Mouse (Mus musculus) retina, adult 2 months (tissue): ENCODE results near the gene Fam207a.

Experiments used
- DNase-seq: peaks from one replicate; pipeline ENCODE4 v3.0.0-alpha.2; 2012; ENCODE audit warnings: low read depth, low spot score

Gene Fam207a

GRCm38 (mm10) chr10:77502967-77503922 lies 12.3 kb downstream of the Fam207a start:
- no peak for DNase-seq

GRCm38 (mm10) chr10:77500636-77501035 lies 14.9 kb downstream of the Fam207a start:
- DNase-seq = no peak

- DNase-seq = no peak
Observed at GRCm38 (mm10) chr10:77498254-77498653, 17.3 kb downstream of the Fam207a start.

DNA sequence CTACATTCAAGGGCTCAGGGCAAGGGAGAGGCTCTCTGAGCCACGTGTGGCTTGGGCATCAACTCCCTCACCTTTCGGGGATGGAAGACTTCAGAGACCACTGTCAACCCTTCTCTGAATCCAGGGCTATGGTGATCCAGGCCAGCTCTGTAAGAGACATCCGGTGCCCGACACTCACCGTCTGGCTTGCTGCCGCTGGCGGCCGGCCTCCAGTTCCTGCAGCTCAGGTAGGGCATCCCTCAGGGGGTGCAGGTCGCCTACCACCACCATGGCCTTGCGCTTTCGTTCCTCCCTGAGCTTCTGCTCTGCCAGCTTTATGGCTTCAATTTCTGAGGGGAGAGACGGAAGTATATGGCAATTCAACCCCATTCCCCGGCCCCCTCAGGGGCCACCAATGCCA lies 18.4 kb downstream of the Fam207a start:
- DNase-seq = no peak

- no peak for DNase-seq
Observed at GRCm38 (mm10) chr10:77492885-77493284, 22.7 kb downstream of the Fam207a start.

DNA sequence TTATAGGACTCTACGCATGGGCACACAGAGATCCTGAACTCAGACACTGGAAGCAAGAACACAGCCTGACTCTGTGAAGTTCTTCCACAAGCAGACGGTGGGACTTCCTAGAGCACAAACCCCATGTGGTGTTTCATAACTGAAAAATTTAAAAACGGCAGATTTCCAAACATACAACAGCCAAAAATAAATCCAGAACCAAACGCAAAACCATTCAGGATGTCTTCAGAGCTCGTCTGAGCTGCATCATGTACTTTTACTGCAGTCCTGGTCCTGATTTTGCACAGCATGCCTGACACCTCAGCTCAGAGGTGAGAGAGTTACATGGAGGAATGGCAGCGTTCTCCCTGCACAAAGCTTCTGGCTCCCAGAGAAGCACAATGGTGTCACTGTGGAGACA lies 24.0 kb downstream of the Fam207a start:
- DNase-seq = no peak

GRCm38 (mm10) chr10:77488168-77488567 lies 27.4 kb downstream of the Fam207a start:
- no peak for DNase-seq

DNA sequence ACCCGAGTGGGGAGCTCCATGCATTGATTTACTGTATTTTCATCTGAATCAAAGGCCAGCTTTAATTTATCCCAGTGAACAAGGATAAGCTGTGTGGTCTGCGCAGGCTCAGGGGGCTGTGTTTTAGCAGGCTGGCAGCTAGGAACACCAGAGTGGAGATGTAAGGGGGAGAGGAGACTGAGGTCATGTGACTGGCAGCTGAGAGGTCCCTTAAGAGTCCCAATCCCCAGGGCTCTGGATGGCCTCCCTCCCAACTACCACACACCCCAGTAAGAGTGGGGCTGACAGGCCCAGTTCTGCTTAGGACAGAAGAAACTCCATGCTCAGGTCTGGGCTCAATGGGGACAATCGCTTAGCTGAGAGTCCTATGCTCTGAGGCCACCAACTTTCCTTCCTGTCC lies 29.8 kb downstream of the Fam207a start:
- DNase-seq = no peak

DNA sequence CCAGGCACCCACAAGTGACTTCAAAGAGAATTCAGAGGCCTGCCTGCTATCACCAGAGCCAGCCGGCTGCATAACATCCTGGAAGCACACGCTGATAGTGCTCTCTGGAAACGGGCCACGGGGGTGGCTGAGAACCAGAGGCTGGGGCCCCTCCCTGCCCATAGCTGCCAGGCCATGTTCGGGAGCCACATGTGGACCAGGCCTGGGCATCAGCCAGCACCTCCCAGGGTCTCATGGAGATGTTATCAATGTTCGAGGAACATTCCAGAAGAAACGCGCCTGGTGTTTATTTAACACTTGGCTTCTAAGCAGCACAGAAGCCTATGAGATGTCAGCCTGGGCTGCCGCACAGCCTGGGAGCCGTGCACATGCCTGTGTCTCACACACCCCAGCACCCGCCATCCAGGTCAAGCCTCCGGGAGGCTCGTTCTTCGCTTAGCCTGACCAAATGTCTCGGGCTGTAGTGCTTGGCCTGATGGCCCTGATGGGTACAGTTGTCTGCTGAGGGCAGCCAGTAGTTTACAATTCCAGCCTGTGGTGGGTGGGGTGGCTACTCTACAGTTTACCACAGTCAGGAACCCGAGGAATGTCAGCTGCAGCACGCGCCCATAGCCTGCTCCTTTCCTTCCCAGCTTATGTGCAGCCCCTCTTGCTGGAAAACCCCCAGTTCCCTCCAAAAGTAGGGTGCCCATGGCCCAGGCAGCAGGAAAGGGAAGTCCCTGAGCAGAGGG lies 31.2 kb downstream of the Fam207a start:
- no peak for DNase-seq

- DNase-seq = no peak
Observed at GRCm38 (mm10) chr10:77481814-77482213, 33.8 kb downstream of the Fam207a start.

DNA sequence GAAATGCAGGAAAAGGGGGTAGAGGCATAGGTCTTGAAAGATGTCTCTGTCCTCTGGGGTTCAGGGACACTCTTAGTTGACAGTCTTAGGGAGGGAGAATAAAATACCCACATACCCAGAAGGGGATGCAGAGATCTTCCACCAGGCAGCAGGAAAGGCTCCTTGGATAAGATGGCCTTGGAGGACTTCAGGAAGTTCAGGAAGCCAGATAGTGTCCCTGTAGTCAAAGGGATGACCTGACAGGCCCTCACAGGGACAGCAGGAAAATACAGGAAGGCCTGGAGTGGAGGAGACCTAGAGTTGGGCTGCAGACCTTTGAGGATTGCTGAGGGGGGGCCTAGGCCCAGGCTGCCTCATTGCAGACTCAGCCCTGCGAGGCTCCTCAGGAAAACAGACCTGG lies 35.6 kb downstream of the Fam207a start:
- no peak for DNase-seq

DNA sequence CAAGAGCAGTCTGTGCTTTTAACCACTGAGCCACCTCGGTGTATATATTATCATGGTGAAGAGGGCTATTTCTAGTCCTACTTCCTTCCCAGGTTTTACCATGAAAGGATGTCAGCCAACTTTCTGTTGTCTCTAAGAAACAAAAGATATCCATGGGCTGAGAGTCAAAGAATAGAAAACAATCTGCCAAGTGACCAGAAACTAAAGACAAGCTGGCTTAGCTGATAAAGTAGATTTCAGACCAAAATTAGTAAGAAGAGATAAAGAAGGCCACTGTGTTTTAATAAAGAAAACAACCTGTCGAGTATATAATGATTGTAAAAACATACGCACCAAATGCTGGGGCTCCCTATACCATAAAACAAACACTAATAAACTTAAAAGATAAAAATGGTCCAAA lies 38.7 kb downstream of the Fam207a start:
- DNase-seq = no peak

DNA sequence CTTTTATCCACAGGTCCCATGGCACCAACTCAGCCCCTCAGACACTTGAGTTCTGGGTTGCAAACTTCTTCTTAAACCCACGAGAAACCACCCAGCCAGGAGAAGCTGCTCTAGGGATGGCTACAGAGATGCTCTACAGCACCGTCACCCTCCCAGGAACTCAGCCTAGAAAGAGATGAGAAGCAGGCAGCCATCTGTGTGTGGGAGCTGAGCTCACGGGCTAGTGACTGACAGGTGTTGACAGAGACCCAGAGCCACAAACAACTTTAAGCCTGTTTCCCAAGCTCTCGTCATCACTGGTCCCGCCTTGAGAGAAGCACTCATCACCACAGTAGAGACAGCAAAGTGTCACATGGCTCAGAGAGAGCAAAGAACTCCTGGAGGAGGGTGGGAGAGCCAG lies 43.4 kb downstream of the Fam207a start:
- DNase-seq = no peak

DNA sequence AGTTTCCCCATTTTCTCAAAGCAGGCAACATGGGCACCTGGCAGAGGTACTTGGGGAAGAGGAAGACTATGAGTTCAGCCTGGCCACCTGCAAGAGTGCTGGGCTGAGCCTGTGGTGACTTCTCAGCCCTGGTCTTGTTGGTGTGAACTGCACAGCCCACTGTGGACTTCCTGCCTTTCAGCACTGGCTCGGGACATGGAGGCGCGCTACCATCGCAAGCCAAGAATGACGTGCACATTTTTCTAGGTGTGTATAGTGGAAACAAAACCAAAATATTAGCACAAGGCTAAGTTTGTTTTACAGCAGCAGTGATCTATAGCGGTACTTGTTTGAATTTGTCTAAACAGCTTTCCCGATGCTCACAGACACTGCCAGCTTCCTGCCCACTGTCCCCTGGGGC lies 44.1 kb downstream of the Fam207a start:
- no peak for DNase-seq

DNA sequence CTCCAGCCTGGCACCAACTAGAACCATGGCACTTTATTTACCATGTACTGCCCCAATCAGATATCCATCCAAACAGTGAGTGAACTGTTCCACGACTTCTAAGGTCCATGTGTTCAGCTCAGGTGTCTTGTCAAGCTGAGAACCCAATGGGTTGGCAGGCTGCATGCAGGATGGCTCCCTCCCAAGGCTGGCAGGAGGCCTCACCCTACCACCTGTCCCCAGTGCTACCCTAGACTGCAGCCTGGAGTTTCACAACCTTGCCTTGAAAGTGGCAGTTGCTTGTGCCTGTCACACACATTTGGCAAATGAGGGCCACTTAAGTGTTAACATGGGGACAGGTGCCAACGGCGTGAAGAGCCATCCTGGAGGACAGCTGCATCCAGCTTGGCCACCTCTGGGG lies 44.8 kb downstream of the Fam207a start:
- no peak for DNase-seq

DNA sequence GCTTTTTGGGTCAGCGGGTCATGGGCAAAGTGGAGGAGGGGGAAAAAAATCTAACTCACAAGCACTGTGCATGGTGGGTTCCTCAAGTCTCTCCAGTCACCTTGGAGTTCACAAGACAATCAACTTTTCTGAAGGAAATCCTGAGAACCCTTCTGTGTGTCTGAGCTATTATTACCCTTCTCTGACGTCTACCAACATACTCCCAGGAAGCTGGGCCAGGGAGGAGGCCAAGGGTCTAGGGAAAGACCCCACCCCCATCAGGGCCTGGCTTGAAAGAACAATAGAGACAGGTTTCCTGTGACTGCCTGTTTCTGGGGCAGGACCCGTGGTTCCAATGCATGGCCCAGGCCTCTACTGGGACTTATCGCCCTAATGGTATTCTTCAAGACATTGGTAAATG lies 46.9 kb downstream of the Fam207a start:
- no peak for DNase-seq

DNA sequence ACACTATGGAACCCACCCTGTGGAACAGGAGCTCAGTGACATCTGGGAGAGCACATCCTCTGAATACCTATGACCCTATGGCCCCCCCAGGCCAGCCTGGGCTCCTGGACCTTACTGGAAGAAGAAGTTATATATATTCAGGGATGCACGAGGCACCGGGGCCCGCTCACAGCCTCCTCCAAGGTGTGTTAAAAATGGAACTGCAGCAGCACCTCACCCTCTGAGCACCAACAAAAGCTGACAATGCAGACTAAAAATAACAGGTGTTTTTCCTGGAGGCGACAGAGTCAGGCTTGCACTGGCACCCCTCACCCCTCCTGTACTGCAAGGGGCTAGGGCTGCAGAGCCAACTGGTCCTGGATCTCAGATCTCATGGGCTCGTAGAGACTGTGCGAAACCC lies 48.2 kb downstream of the Fam207a start:
- DNase-seq = no peak

DNA sequence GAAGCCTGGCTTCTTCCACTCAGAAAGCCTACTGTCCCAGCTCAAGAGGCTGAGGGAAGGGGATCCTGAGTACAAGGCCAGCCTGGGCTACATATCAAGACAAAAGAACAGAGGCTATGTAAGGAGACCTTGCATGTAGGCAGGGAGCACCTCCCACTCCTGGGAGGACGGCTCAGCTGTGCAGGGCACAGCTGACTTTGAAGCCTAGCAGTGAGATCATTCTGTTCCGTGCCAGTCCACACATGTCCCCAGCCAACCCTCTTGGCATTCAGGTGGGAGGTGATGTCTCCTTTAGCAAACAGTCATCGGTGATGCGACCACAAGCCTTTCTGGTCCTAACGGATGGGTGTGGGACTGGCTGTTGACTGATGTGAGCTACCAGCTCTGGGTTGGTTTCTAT lies 49.7 kb downstream of the Fam207a start:
- no peak for DNase-seq

DNA sequence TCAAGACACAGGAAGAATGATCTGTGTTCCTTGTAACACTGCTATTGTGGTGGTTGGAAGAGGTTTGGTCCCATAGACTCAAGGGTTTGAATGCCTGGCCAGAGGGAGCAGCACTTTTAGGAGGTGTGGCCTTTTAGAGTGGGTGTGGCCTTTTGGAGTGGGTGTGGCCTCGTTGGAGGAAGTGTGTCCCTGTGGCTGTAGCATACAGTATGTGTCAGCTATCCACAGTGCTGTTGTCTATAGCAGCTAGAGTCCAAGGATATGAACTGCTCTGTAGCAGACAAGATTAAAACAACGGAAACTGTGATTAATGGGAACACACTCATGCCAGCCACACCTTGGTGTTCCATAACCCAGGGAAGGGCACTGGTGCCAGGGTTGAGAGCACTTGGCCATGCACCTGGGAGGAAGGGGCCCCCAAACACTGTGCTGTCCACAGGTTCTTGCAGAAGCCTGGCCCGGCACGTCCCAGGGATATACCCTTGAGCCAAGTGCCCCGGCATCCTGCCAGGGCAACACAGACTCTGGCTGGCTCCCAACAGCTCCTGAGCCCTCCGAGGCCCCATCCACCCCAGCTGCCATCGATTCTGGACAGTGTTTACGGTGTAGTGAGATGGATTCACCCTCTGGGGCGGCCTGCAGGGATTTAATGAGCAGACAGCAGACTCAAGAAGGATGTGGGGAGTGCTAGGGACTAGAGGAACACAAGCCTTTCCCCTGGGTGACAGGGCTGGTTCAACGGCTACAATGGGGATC lies 51.2 kb downstream of the Fam207a start:
- DNase-seq = no peak

GRCm38 (mm10) chr10:77461161-77461560 lies 54.4 kb downstream of the Fam207a start:
- no peak for DNase-seq

GRCm38 (mm10) chr10:77457701-77458100 lies 57.9 kb downstream of the Fam207a start:
- DNase-seq = no peak

- no peak for DNase-seq
Observed at GRCm38 (mm10) chr10:77456507-77456906, 59.1 kb downstream of the Fam207a start.
